Mouse (Mus musculus) MEL (cell line): ENCODE results near the gene Creb1. TPM values are rescaled to one million over a fixed set of nuclear protein-coding genes. Genes with fewer than 3 reads are reported as not detected.
A peak's percentile ranks its signal among the peaks of the same experiment; 100 is the strongest.

Experiments
- DNase-seq: peaks from one replicate; pipeline ENCODE4 v3.0.0; 2011; ENCODE audit warnings: low read depth, low spot score
- H3K27ac ChIP-seq: 2 replicates; pipeline ENCODE4 v1.5.1; 2012; ENCODE audit warnings: low read depth, mild to moderate bottlenecking, control low read depth, low read length, moderate library complexity; ENCODE audit not compliant: control insufficient read depth
- H3K27me3 ChIP-seq, 2 experiments: fragments of 150-350 bp in 1 of 2; sonication (generic) in 1 of 2; 2 replicates each; pipeline ENCODE4 v1.6.1; 2012; ENCODE audit warnings: low read length in 2 of 2, mild to moderate bottlenecking in 2 of 2, improper control_type of control experiment in 1 of 2, moderate library complexity in 1 of 2; ENCODE audit not compliant: insufficient read depth in 2 of 2, control insufficient read depth in 1 of 2
- H3K36me3 ChIP-seq, 2 experiments: 2 replicates each; pipeline ENCODE4 v1.6.1; 2012 to 2014; ENCODE audit warnings: low read length in 2 of 2, improper control_type of control experiment in 1 of 2, inconsistent platforms in 1 of 2, mild to moderate bottlenecking in 1 of 2; ENCODE audit not compliant: insufficient read depth in 2 of 2, control insufficient read depth in 1 of 2
- H3K4me1 ChIP-seq, 2 experiments: fragments of 150-350 bp in 1 of 2; sonication (generic) in 1 of 2; 2 replicates each; pipeline ENCODE4 v1.6.1; 2012; ENCODE audit warnings: low read length in 2 of 2, improper control_type of control experiment in 1 of 2, mild to moderate bottlenecking in 1 of 2; ENCODE audit not compliant: insufficient read depth in 2 of 2, control insufficient read depth in 1 of 2
- H3K4me3 ChIP-seq, 2 experiments: fragments of 150-350 bp in 1 of 2; sonication (generic) in 1 of 2; 2 replicates each; pipeline ENCODE4 v1.5.1; 2012; ENCODE audit warnings: low read depth in 2 of 2, low read length in 2 of 2, mild to moderate bottlenecking in 2 of 2, moderate library complexity in 2 of 2, control low read depth in 1 of 2, improper control_type of control experiment in 1 of 2; ENCODE audit not compliant: control insufficient read depth in 1 of 2, insufficient read depth in 1 of 2
- H3K79me2 ChIP-seq: 2 replicates; pipeline ENCODE4 v1.6.1; 2012; ENCODE audit warnings: mild to moderate bottlenecking, low read length, moderate library complexity; ENCODE audit not compliant: control insufficient read depth, poor library complexity, insufficient read depth
- H3K9ac ChIP-seq: 2 replicates; pipeline ENCODE4 v1.6.1; 2012; ENCODE audit warnings: low read depth, mild to moderate bottlenecking, control low read depth, low read length, moderate library complexity; ENCODE audit not compliant: control insufficient read depth, poor library complexity, severe bottlenecking
- H3K9me3 ChIP-seq: fragments of 150-350 bp; sonication (generic); replicated peaks from 2 replicates; pipeline ENCODE4 v1.6.1; 2012; ENCODE audit warnings: mild to moderate bottlenecking, low read length, improper control_type of control experiment, moderate library complexity; ENCODE audit not compliant: insufficient read depth
- BHLHE40 ChIP-seq: IDR thresholded peaks from 2 replicates; pipeline ENCODE4 v1.6.1; 2012; ENCODE audit warnings: low read depth, mild to moderate bottlenecking, inconsistent platforms, low read length, improper control_type of control experiment, borderline replicate concordance
- CHD1 ChIP-seq: IDR thresholded peaks from 2 replicates; pipeline ENCODE4 v1.6.1; 2012; ENCODE audit warnings: low read depth, mild to moderate bottlenecking, inconsistent platforms, low read length, improper control_type of control experiment
- E2F4 ChIP-seq: IDR thresholded peaks from 2 replicates; pipeline ENCODE4 v1.6.1; 2011; ENCODE audit warnings: low read depth, low read length, improper control_type of control experiment, borderline replicate concordance
- EP300 ChIP-seq, 2 experiments: IDR thresholded peaks; 2 replicates each; pipeline ENCODE4 v1.6.1; 2011; ENCODE audit warnings: improper control_type of control experiment in 2 of 2, low read length in 2 of 2, low read depth in 1 of 2, mild to moderate bottlenecking in 1 of 2
- ETS1 ChIP-seq: IDR thresholded peaks from 2 replicates; pipeline ENCODE4 v1.6.1; 2012; ENCODE audit warnings: low read depth, mild to moderate bottlenecking, inconsistent platforms, low read length, improper control_type of control experiment, moderate library complexity
- GATA1 ChIP-seq: IDR thresholded peaks from 2 replicates; pipeline ENCODE4 v1.6.1; 2011; ENCODE audit warnings: low read depth, low read length, improper control_type of control experiment
- JUND ChIP-seq: IDR thresholded peaks from 2 replicates; pipeline ENCODE4 v1.6.1; 2011; ENCODE audit warnings: low read depth, mild to moderate bottlenecking, improper control_type of control experiment, low read length
- MAX ChIP-seq: IDR thresholded peaks from 2 replicates; pipeline ENCODE4 v1.6.1; 2011; ENCODE audit warnings: low read length, improper control_type of control experiment
- MXI1 ChIP-seq: IDR thresholded peaks from 2 replicates; pipeline ENCODE4 v1.6.1; 2011; ENCODE audit warnings: mild to moderate bottlenecking, low read depth, low read length, improper control_type of control experiment
- MYC ChIP-seq: IDR thresholded peaks from 2 replicates; pipeline ENCODE4 v1.6.1; 2011; ENCODE audit warnings: low read depth, mild to moderate bottlenecking, low read length, improper control_type of control experiment, moderate library complexity
- NELFE ChIP-seq: IDR thresholded peaks from 2 replicates; pipeline ENCODE4 v1.6.1; 2011; ENCODE audit warnings: low read depth, low read length, improper control_type of control experiment
- RCOR1 ChIP-seq: IDR thresholded peaks from 2 replicates; pipeline ENCODE4 v1.6.1; 2012; ENCODE audit warnings: low read depth, mild to moderate bottlenecking, inconsistent platforms, low read length, improper control_type of control experiment
- SIN3A ChIP-seq: IDR thresholded peaks from 2 replicates; pipeline ENCODE4 v1.6.1; 2012; ENCODE audit warnings: low read length, improper control_type of control experiment, inconsistent platforms
- TAL1 ChIP-seq: IDR thresholded peaks from 2 replicates; pipeline ENCODE4 v1.6.1; 2012; ENCODE audit warnings: mild to moderate bottlenecking, inconsistent platforms, low read length, moderate library complexity, mixed read lengths
- TBP ChIP-seq: IDR thresholded peaks from 2 replicates; pipeline ENCODE4 v1.8.0; 2011; ENCODE audit warnings: low read depth, low read length, improper control_type of control experiment
- UBTF ChIP-seq: IDR thresholded peaks from 2 replicates; pipeline ENCODE4 v1.6.1; 2012; ENCODE audit warnings: low read depth, mild to moderate bottlenecking, inconsistent platforms, low read length, improper control_type of control experiment, moderate library complexity, borderline replicate concordance; ENCODE audit not compliant: insufficient read depth
- ZNF384 ChIP-seq: IDR thresholded peaks from 2 replicates; pipeline ENCODE4 v1.6.1; 2012; ENCODE audit warnings: low read depth, mild to moderate bottlenecking, inconsistent platforms, low read length, improper control_type of control experiment
- polyA plus RNA-seq, 2 experiments: library from polyadenylated mRNA; stranded (reverse) in 1 of 2; unstranded in 1 of 2; fragments of >175 nt in 1 of 2; fragments of >200 nt in 1 of 2; gene quantifications; 2 replicates each; pipeline versions ENCODE4 v1.2.1 to v1.2.4; 2012; ENCODE audit warnings: low replicate concordance in 2 of 2, low read depth in 1 of 2; ENCODE audit not compliant: insufficient read length in 2 of 2, insufficient read depth in 1 of 2, missing spikeins in 1 of 2
- total RNA-seq: library from RNA; depleted of rRNA; stranded (reverse); fragments of 300-350 nt; gene quantifications from 2 replicates; pipeline ENCODE4 v1.2.3, GENCODE M21; 2012

Gene Creb1
- total and polyA plus RNA-seq, 3 experiments: 21.8 to 49.1 (median 22.8) TPM

DNA sequence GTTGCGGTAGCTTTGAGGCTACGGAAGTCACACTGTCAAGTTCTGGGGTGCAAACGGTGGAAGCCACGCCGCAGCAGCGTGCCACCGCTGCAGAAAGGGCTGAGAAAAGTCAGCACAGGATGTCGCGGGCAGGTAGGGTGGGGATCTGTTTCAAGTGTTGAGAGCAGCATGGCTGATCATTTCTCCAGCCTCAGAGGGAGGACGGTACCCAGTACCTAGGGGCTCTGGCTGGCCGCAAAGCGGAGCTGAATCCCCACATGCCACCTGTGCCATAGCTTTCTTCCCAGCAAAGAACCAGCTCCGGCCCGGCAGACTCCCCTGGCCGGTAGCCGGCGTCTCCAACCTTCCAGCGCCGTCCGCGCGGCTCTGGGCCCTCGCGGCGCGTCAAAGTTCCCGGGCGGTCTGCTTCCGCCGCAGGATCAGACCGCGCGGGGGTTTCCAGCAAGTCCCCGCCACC lies 350 bp upstream of the Creb1 start:
- peaks cover 39% of the 10 kb centered on the region for H3K79me2 ChIP-seq
- peak; percentile 71 for DNase-seq
- peak overlapping the region; percentile 81 for H3K27ac ChIP-seq
- H3K4me1 ChIP-seq: peaks cover 19 to 22% of the 10 kb centered on the region in 2 experiments
- H3K9me3 ChIP-seq: no peaks in the 10 kb centered on the region
- H3K27me3 ChIP-seq: no peaks in the 10 kb centered on the region
- H3K9ac ChIP-seq: peak overlapping the region; percentile 96
- H3K36me3 ChIP-seq: peaks cover 0 to 42% of the 10 kb centered on the region in 2 experiments; a peak in 2 of 4 replicates
- peak overlapping the region; percentile 82 to 88 for H3K4me3 ChIP-seq
- TF ChIP-seq SIN3A (0 out of 2 replicates have a peak, but pooled peaks have one; percentile 0), UBTF (0 out of 2 replicates have a peak, but pooled peaks have one; percentile 5), E2F4 (peak; percentile 10; the same call in 1 of the 2 replicates), ZNF384 (no peak), RCOR1 (peak; percentile 7; the same call in 1 of the 2 replicates), JUND (no peak), MXI1 (peak; percentile 26; the same call in 1 of the 2 replicates)

DNA sequence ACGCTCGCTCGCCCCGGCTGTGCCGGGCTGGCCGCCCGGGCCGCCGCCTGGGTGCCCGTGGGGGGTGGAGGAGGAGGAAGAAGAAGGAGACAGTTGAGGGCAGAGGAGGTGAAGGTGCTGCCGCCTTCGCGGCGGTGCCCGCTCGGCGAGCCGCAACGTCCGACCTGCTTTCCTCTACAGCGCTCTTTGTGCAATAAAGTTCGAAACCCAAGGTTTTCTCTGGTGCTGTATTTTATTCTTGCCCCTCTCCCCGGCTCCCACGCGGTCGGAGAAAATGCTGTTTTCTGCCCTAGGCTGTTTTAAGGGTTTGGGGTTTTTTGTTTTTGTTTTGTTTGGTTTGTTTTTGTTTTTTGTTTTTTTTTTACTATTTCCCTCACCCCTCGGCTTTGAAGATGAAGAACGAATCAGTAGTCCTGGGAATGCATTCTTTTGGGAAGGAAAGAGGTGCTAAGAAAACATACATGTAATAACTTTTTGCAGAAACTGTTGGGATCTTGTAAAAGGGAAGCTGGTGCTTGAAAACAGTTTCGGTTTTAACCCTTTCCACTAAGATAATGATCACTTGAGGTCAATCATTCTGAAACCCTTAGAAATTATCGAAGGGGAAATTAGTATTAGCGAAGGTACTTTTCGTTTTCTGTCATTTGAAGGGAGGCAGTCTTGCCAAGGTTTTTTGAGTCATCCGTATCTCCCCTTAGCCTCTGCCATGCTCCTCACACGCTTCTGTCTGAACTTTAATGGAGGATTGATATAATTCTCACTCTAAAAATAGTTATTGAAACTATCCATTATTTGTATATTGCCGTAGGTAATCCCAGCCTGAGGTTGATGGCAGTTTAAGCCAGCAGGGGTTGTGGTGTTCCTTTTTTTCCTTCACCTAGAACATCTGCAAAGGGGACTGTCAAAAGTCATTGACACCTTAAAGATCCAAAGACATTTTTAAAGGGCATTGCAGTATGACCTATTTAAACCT lies 1.3 kb downstream of the Creb1 start:
- TF ChIP-seq EP300 (IDR thresholded peaks at IDR 0.05; ENCODE audit: low read depth in 1 of 2, low read length in 2 of 2): peak; percentile 30 to 50; a peak in 2 of 4 replicates
- peak; percentile 19; the same call in 1 of the 2 replicates for TF ChIP-seq NELFE
- TF ChIP-seq CHD1: peak; percentile 97
- TF ChIP-seq MXI1: peak; percentile 58
- TF ChIP-seq SIN3A: peak; percentile 72
- TF ChIP-seq GATA1: peak; percentile 82
- no peak for TF ChIP-seq ZNF384
- TF ChIP-seq BHLHE40: 0 out of 2 replicates have a peak, but pooled peaks have one; percentile 7
- no peak for TF ChIP-seq RCOR1
- TF ChIP-seq ETS1: 0 out of 2 replicates have a peak, but pooled peaks have one; percentile 15
- TF ChIP-seq TBP: 0 out of 2 replicates have a peak, but pooled peaks have one; percentile 43
- TF ChIP-seq MAX: no peak; the same call in 1 of the 2 replicates
- TF ChIP-seq MYC: peak; percentile 64; the same call in 1 of the 2 replicates
- no peak for TF ChIP-seq TAL1
- TF ChIP-seq, all 39 proteins: peak for 10
- Histone ChIP-seq H3K27me3 (no peaks in the 10 kb centered on the region), H3K36me3 (peaks cover 0 to 42% of the 10 kb centered on the region in 2 experiments; a peak in 2 of 4 replicates), H3K4me1 (peaks cover 11 to 16% of the 10 kb centered on the region in 2 experiments), H3K27ac (peak overlapping the region; percentile 97), H3K9ac (peak overlapping the region; percentile 99), H3K9me3 (no peaks in the 10 kb centered on the region), H3K79me2 (peaks cover 48% of the 10 kb centered on the region), H3K4me3 (peak overlapping the region; percentile 96 to 100)
- peak; percentile 68 for DNase-seq
